Mouse (Mus musculus) monocyte, adult 59 days (primary cell): ENCODE measurements around the gene Cby1. TPM values are rescaled to one million over a fixed set of nuclear protein-coding genes. Genes with fewer than 3 reads are reported as not detected.

Experiments used
- total RNA-seq, 2 experiments: library from RNA; stranded (reverse); gene quantifications; one replicate each; pipeline ENCODE4 v1.2.4; 2023

Cby1 gene
- total RNA-seq = 10 to 100 TPM in 1 of 2 experiments, 1 to 10 TPM in 1; 7.3 to 10.7 TPM

GRCm38 (mm10) chr15:79658531-79659375 is at the start of gene Cby1, which contains the start of gene Fam227a:
TSS of gene Cby1 (plus strand) at chr15:79659199.
TSS of gene Fam227a (minus strand) at chr15:79658956.

GRCm38 (mm10) chr15:79670249-79670971 is 11.4 kb downstream of the Cby1 start, which contains the start of gene Tomm22:
TSS of gene Tomm22 (plus strand) at chr15:79670861.

DNA sequence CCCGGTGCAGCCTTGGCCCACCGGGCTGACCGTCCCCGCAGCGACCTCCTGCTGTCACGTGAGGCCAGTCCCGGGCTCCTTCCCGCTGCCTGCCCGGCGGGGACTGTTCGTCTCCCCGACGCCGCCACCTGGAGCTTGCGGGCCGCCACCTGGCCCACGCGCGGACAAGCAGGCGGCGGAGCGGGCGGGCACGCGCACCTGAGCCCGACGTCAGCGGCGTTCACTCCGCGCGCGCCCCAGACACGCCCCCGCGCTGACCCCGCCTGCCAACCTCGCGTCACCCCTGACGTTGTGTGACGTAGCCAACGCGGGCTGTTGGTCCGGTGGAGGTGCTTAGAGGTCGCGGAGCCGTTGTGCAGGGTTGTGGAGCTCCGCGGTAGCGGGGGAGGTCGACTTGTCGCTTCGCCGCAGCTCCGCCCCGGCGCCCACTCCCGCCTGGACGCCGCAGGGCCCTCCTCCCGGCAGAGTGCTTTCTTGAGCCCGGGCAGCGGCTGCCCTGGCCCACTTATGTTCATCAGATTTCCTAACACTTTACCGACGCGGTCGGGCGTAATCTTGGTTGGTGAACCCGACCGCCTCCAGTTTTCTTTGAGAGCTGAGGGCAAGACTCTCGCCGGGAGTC is 28.8 kb downstream of the Cby1 start, which contains the start of gene Josd1:
Gene Josd1, minus strand, starts transcription at position 274 of the 622 bp plus-strand sequence.

DNA sequence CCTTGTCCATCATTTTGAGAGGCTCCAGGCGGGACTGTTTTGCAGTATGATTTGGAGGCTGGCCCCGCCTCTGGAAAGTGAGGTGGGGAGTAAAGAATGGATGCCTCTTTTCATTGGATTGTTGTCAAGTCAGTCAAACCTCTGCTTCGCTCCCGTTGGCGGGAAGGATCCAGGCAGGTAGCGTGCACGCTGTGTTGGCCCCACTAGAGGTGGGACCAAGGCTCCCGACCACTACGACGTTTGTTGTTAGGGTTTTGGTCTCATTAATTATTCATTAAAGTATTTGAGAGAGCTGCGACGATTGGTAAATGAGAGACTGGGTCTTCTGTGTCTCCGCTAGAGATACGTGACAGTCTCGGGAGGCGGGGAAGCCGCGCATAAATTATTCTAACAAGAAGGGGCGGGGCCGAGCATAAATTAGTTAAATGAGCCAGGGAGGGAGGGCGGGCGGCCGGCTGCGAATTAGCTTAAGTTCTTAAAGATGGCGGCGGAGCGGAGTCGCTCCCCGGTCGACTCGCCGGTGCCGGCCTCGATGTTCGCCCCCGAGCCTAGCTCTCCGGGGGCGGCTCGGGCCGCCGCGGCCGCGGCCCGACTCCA is 31.5 kb downstream of the Cby1 start, which contains the start of gene Gtpbp1:
Gene Gtpbp1, plus strand, starts transcription at position 420 of the 597 bp plus-strand sequence.

Other genes starting within 250 kb of the Cby1 start
- 100 to 1,000 TPM; 144 to 153 TPM for gene Csnk1e, start 203.6 kb upstream of the Cby1 start, total RNA-seq
- gene Kcnj4, start 154.0 kb upstream of the Cby1 start, total RNA-seq = not detected
- not detected for gene Kdelr3, start 142.8 kb upstream of the Cby1 start, total RNA-seq
- 100 to 1,000 TPM; 237 to 241 TPM for gene Ddx17, start 112.5 kb upstream of the Cby1 start, total RNA-seq
- gene Dmc1, start 54.1 kb upstream of the Cby1 start, total RNA-seq = not detected
- gene Fam227a, start 243 bp upstream of the Cby1 start, total RNA-seq = under 1 TPM; 0.67 to 0.81 TPM
- gene Tomm22, start 11.7 kb downstream of the Cby1 start, total RNA-seq = 10 to 100 TPM; 85.1 to 92.9 TPM
- 10 to 100 TPM; 18.6 to 22.5 TPM for gene Josd1, start 28.7 kb downstream of the Cby1 start, total RNA-seq
- gene Gtpbp1, start 31.6 kb downstream of the Cby1 start, total RNA-seq = 10 to 100 TPM; 55.9 to 67.9 TPM
- gene Sun2, start 83.3 kb downstream of the Cby1 start, total RNA-seq = 100 to 1,000 TPM; 150 to 211 TPM
- gene Dnal4, start 118.7 kb downstream of the Cby1 start, total RNA-seq = 10 to 100 TPM; 15.3 to 18.7 TPM
- 1 to 10 TPM; 2.5 to 3.6 TPM for gene Nptxr, start 145.6 kb downstream of the Cby1 start, total RNA-seq
- gene Npcd, start 175.0 kb downstream of the Cby1 start, total RNA-seq = 1 to 10 TPM in 1 of 2 experiments, not detected in 1; 1.4 TPM
- gene Cbx6, start 175.5 kb downstream of the Cby1 start, total RNA-seq = 1 to 10 TPM; 4.9 to 6.7 TPM
- 10 to 100 TPM; 65.2 to 79.8 TPM for gene Apobec3, start 232.5 kb downstream of the Cby1 start, total RNA-seq